Mouse (Mus musculus): ENCODE data around the gene Oas1h.
"Not testable (repeated sequence)": the region's sequence is repeated elsewhere in the genome, so short reads cannot be mapped to it uniquely, and the experiment has no call there.

Gene Oas1h

DNA sequence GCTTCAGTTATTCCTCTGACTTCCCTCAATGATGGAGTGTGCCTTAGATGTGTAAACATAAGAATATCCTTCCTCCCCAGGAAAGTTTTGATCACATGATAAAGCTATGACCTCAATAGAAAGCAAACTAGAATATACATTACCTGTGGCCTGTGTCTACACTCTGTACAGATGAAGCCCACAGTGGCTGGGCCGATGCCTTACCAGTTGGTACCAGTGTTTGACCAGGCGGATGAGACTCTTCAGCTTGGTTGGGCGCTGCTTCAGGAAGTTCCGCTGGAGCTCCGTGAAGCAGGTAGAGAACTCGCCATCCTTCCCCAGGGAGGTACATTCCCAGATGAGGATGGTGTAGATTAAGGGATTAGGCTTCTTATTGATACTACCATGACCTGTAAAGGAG, 20.5 kb downstream of the Oas1h start:
- not testable (repeated sequence) for DNase-seq (ENCODE audit: low read depth, low spot score)

DNA sequence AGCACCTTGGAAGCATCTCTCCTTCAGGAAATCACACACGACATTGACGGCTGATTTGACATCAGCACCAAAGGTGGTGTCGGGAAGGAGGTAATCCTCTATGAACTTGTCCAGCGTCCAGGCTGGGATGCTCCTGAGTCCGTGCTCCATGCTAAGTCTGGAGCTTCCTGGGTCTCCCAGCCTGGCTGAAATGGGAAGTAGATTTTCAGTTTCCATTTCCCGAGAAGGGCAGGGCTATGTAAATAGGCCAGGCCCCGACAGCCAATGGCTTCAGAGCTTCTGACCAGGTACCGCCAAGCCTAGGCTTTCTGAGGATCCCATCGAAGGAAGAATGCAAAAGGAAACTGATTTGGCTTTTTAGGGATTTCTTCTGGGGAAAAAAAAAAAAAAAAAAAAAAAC, 26.2 kb downstream of the Oas1h start, which contains the start of gene Oas1g:
TSS of gene Oas1g (minus strand) at position 201 of the 400 bp plus-strand sequence.
- not testable (repeated sequence) for DNase-seq (ENCODE audit: low read depth, low spot score)

DNA sequence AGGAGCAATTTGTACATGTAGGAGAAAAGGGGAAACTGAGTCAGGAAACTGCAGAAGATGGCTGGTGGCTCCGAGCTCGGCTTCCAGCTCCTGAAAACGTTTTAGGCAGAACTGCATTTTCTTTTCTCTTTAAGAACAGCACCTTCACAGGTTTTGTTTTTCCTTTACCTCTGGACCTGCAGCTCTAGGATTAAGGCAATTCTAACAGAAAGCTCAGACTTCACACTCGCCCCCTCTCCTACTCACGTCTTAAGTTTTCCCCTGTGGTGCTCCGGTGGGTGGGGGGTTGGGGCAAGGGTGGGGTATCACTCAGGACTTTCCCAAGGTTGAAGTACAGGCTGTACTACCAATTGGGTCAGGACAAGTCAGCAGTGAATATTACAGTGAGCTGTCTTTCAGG, 26.6 kb downstream of the Oas1h start:
- DNase-seq (ENCODE audit: low read depth, low spot score): no peak

DNA sequence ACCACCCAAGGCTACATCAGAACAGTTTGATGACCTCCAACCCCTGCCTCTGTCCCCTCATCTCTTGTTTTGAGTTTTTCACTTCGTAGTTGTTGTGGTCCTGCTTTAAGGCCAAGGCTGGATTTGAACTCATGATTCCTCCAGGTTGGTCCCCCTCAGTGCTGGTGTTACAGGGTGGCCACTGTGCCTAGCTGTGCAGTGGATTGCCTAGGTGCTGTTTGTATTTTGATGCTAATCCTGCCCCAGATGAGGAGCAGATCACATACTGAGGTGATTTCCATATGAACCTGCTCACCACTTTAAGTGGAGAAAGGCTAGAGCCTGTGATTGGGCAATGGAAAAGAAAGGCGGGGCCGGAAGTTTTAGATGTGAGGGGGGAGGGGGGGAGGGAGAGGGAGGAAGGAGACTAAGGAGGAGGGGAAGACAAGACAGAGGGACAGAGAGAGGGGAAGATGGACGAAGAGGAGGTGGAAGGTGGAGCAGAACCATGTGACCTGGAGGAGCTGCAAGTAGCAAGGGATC, 27.1 kb downstream of the Oas1h start:
- not testable (repeated sequence) for DNase-seq (ENCODE audit: low read depth, low spot score)

DNA sequence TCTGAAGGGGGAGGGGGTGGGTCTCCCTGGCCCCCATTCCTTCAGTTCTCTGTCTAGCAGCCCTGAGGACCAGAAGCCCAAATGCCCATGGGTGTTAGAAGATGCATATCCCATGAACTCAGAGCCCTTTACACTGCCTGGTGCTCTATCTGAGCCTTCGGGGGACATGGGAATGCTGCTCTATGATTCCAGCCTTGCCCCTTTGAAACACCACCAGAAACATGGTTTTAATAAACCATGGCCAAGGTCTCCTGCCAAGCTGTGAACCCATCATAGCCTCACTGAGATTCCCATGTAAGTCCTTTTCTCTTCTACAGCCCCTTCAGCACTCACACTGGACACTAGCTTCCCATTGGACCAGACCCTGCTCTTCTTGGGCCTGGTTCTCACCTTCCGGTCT, 28.8 kb downstream of the Oas1h start:
- no peak for DNase-seq (ENCODE audit: low read depth, low spot score)

DNA sequence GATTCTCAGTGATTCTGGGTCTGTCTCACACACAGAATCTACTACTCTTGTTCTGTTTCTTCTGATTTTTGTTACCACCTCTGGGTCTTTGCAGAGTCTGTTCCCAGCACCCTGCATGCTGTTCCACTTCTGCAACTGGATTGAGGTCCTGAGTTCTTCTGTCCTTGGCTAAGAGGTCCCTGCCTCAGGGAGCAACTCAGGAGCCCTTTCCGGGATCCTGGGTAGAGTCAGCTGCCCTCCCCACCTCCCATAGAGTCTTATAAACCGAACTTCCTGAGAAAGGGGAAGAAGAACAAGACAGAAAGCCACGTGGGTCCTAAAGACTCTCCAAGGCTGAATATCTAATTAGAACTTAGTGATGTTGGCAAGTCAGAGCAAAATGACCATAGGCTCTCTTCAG, 29.8 kb downstream of the Oas1h start:
- DNase-seq (ENCODE audit: low read depth, low spot score): no peak

DNA sequence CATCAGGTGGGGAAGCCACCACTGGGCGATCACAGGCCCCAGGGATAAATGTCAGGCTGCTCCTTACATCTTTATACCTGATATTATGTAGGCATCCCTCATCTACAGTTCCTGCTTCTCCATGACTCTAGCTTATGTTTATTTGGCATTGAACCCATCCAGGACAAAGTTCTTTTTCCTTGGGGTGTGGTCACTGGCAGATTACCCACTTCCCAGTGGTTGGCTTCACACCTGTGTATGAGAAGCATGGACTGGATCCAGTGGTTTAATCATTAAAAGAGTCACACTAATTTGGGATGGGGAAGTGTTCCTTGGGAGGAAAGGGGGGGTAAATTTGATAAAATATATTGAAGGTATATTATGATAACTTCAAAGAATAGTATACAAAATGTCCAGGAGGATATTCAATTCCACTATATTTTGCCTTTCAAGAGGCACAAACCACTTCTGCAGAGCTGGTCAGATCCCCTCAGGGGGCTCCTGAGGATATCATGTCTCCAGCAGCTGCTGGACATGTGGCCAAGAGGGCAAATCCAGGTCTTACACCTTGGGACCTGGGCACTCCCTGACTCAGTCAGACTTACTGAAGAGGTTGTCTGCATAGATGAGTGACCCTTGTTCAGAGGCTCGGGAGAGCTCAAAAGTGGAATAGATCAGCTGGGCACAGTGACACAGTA, 30.5 kb downstream of the Oas1h start:
- DNase-seq (ENCODE audit: low read depth, low spot score): not testable (repeated sequence)

DNA sequence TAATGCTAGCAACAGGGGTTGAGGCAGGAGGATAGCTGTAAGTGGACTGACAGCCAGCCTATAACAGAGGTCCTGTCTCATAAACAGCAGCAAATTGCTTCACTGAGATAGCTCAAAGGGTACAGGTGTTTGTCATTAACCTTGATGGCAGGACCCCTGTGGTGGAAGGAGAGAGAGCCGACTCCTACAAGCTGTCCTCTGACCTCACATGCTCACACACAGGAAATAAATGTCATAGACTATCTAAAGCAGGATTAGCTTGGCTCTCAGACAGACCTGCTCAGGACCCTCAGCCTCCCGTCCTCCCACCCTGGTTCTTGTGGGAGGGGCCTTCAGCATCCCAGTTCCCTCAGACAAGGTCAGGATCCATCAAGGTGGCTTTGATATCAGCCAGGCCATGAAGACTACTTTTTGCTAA, 31.0 kb downstream of the Oas1h start:
- no peak for DNase-seq (ENCODE audit: low read depth, low spot score)

DNA sequence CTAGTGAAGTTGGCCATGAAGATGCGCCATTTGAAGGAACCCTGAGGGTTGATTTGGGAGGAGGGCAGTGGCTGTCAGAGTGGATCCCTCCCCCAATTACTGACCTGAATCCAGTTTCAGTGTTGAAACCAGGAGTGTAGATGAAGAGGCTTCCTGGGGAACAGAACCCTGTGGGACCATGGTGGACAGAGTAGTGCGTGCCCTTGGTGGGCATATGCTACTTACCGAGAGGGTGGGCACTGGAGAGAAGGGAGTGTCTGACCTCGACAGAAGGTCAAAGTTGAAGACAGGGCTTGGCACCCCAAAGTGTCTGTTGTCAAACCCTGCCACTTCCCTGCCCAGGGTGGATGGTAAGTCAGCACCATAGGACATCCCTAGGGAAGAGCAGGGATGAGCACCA, 32.6 kb downstream of the Oas1h start:
- DNase-seq (ENCODE audit: low read depth, low spot score): not testable (repeated sequence)

DNA sequence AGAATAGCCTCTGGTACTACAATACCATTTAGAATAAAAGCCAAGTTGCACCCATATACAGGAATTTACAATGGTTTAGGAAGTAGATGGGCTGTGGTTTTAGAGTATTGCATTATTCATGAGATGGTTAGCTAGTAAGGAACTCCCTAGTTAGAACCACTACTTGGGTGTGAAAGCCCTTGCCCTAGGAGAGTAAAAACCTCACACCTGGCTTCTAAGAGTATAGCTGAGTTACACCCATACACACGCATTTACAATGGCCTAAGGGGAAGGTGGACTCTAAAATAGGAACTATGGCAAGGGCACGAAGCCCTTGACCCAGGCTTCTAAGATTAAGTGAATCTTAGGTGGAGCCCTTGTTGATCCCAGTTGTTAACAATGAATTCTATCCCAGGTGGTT, 33.5 kb downstream of the Oas1h start:
- not testable (repeated sequence) for DNase-seq (ENCODE audit: low read depth, low spot score)

DNA sequence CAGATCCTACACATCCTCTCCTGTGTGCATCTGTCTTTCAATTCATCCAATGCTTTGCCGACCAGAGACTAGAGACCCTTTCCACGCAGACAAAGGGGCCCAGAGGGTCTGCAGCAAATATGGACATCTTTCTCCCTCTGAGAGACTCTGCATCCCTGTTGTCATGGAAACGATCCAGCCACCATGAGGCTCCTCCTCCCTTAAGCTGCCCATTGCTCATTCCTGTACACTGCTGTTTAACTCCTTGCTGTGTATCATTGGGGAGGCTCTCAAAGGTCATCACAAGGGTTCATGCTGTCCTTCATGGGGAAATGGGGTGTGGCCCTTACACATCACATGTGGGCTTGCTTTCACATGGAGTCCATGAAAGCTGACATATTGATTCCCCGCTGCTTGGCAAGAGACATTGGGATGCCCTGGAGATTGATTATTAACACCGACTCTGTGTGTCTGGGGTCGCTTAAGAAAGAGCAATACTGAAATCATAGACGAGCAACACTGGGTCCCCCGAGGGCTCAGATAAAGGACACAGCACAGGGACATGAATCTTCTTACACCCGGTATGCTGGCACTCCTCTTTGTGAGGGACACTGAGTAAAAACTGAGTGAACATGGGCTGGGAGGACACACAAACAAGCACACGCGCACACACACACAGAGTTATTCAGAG, 34.1 kb downstream of the Oas1h start:
- no peak for DNase-seq (ENCODE audit: low read depth, low spot score)

DNA sequence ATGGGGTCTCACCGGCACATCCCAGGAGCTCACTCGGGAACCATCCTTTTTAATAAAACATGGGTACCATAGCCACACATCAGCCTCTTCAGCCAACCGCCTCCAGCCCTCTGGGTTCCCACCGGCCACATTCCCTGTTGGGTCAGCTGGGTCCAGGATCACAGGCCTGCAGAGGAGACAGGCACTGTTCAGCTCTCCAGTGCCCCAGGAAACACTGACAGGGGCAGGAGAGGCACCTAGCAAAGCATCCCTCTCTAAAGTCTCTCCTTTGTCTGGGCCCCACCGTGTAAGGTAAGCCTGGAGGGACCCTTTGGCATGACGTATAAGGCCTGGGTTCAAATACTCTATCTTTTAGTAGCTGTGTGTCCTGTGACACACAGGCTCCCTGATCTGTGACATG, 37.1 kb downstream of the Oas1h start:
- DNase-seq (ENCODE audit: low read depth, low spot score): no peak

DNA sequence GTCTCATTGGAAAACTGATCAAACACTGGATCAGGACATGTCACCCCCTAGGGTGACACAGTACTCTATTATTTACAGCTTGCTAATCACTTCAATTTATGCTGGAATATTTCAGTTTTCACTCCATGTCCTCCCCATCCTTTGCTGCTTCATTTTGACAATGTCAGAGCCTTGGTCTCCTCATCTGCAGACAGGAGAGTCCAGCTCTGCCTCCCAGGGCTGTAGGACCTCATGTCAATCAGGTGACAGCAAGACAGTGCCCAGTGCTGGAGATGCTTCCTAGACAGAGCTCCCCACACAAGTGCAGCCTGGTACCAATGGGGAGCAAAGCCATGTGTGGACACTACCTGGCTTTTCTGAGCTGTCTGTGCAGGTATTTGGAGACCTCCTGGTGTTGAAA, 37.5 kb downstream of the Oas1h start:
- no peak for DNase-seq (ENCODE audit: low read depth, low spot score)

DNA sequence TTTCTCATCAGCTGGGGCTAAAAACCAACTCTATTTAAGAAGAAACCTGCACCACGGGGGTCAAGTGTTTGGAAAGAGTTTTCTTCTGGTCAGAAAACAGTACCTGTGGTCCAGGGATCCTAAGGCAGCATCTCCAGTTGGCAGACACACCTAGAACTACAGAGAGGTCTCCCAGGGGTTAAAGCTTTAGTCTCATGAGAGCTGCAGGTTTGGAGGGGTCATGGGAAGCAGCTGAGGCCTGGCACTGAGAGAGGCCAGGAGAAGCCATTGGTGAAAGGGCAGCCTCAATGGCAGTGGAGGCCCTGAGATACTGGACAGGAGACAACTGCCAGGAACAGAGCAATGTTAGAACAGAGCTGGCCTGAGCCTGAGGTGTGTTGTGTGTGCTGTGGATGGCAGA, 39.4 kb downstream of the Oas1h start:
- no peak for DNase-seq (ENCODE audit: low read depth, low spot score)

DNA sequence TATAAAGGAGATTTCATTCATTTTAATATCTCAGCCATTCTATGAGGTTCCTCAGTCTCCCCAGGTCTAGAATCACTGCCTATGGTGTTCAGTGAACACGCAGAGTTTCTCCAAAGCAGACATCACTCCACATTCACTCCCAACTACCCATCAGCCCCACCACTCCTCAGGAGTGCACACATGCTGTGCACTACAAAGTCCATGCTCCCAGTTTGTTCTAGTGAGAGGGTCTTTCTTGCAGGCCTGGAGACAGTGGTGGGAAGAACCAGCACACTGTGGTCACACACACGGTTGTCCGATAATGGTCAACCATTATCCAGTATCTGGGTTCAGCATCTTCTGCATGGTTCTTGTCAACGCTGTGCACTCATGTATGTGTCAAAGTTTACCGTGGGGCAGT, 40.8 kb downstream of the Oas1h start:
- no peak for DNase-seq (ENCODE audit: low read depth, low spot score)

DNA sequence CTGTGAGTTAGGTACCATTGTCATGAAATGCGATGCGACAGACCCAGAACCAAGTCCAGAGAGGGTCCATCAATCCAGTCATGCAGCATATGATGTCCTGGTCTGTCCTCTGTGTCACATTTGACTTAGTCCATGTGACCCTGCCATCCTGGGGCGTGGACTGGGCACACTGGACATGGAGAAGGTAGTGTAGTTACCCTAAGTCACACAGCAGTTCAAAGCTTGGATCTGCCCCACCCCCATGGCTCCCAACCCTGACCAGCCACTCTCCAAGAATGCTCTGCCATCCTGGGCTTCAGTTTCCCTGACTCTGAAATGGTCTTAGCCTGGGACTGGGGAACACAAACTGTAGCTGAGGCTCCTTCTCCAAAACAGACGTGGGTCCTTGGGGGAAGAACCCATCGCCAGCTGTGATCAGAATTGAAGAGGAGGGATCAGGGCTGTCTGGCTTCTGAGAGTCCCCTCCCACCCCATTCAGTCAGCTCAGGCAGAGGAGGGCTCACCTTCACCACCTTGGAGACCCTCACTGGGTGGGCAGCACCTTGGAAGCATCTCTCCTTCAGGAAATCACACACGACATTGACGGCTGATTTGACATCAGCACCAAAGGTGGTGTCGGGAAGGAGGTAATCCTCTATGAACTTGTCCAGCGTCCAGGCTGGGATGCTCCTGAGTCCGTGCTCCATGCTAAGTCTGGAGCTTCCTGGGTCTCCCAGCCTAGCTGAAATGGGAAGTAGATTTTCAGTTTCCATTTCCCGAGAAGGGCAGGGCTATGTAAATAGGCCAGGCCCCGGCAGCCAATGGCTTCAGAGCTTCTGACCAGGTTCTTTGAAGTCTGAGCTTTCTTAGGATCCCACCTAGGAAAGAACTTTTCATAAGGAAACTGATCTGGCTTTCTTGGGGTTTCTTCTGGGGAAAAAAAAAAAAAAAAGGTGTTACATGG, 45.8 kb downstream of the Oas1h start, which contains the start of gene Oas1a:
TSS of gene Oas1a (minus strand) at position 731 of the 943 bp plus-strand sequence.
- peak; percentile 21 for DNase-seq (ENCODE audit: low read depth, low spot score)

DNA sequence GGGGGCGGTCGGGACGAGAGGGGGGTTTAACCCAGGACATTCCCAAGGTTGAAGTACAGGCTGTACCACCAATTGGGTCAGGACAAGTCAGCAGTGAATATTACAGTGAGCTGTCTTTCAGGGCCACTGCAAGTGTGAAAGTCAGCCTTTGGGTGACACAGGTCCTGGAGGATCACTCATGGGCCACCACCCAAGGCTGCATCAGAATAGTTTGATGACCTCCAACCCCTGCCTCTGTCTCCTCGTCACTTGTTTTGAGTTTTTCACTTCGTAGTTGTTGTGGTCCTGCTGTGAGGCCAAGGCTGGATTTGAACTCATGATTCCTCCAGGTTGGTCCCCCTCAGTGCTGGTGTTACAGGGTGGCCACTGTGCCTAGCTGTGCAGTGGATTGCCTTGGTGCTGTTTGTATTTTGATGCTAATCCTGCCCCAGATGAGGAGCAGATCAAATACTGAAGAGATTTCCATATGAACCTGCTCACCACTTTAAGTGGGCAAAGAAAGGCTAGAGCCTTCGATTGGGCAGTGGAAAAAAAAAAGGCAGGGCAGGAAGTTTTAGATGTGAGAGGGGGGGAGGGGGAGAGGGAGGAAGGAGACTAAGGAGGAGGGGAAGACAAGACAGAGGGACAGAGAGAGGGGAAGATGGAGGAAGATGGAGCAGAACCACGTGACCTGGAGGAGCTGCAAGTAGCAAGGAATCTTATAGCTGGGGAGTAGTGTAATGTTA, 47.1 kb downstream of the Oas1h start:
- DNase-seq (ENCODE audit: low read depth, low spot score): no peak

DNA sequence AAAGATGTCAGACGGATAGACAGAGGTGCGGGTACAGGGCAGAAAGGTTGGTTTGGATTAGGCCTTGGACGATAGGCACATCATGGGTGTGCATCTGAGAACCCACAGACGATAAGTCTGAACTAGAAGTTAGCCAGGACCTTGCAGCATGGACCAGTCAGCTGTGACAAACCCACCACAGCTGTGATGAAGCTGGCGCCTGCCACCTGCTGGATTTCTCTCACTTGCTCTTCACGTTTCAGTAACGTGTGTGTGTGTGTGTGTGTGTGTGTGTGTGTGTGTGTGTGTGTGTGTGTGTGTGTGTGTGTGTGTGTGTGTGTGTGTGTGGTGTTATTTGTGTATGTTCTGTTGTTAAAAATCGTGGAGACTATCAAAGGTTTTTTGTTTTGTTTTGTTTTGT, 53.0 kb downstream of the Oas1h start, which contains the start of gene Oas1d:
TSS of gene Oas1d (plus strand) at position 333 of the 400 bp plus-strand sequence.
- not testable (repeated sequence) for DNase-seq (ENCODE audit: low read depth, low spot score)

DNA sequence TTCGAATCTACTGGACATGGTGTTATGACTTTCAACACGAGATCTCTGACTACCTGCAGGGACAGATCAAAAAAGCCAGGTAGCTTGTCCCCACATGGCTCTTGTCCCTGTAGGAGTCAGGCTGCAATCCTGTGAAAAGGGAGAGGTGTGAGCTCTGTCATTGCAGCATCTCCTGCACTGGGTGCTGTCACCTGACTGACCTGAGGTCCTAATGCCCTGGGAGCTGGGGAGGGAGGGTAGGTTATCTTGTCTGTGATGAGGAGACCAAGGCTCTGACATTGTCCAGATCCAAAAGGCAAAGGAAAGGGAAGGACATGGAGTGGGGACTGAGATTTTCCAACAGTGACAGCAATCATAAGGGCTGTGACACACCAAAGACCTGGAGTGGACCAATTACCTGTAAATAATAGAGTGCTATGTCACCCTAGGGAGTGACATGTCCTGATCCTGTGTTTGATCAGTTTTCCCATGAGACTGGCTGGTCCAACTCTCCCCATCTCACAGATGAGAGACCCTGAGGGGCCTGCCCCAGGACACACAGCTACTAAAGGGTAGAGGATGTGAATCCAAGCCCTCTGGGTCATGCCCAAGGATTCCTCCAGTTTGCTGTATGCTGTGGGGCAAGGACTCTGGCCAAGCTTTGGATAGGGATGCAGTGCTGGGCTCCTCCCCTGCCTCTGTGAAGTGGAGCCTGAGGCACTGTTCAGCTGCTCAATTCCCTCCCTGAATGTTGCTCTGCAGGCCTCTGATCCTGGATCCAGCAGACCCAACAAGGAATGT, 58.1 kb downstream of the Oas1h start:
- DNase-seq (ENCODE audit: low read depth, low spot score): not testable (repeated sequence)

DNA sequence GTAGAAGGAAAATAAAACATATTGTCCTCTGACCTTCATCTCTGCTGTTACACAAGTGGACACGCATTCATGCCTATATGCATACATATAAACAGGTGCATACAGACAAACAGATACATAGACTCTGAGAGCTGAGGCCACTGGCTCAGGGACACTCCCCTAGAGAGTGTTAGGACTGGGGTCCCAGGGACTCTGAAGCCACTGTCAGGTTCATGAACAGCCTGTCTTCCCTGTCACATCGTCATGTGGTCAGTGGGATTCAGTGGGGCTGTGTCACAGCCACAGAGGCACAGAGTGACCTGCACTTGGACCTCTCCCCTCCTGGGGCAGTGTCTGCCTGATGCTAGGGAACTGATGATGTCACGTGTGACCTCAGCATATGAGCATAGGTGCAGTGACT, 59.1 kb downstream of the Oas1h start:
- no peak for DNase-seq (ENCODE audit: low read depth, low spot score)
